8 mouse cellular contexts compared by ENCODE assay signal in genomic region chr4:155010870-155011269, GRCm38 (mm10). TPM values are rescaled to one million over a fixed set of nuclear protein-coding genes. Genes with fewer than 3 reads are reported as not detected.
DNase-seq lines count a peak whose midpoint lies in the region; ATAC-seq lines count a peak whose summit lies in the region.

No protein-coding gene starts in this region.

- H3K27ac ChIP-seq in hindbrain, embryonic 10.5 days, result 0 out of 2 replicates have a peak overlapping the region, but pooled peaks have one; percentile 31
- no peak overlapping the region for H3K27ac ChIP-seq in hindbrain, embryonic 12.5 days
- peak overlapping the region; percentile 49; the same call in 1 of the 2 replicates for H3K27ac ChIP-seq in hindbrain, embryonic 16.5 days (ENCODE audit: low read depth, low read length)
- no peak overlapping the region for H3K27ac ChIP-seq in intestine, embryonic 16.5 days (ENCODE audit: low read length)

- no peak overlapping the region for H3K4me2 ChIP-seq in hindbrain, embryonic 12.5 days (replicated peaks)
- no peak overlapping the region for H3K4me2 ChIP-seq in hindbrain, embryonic 16.5 days (ENCODE audit: low read length)
- no peak overlapping the region for H3K4me2 ChIP-seq in intestine, embryonic 16.5 days (ENCODE audit: low read depth, low read length)

- H3K4me1 ChIP-seq in hindbrain, embryonic 10.5 days (replicated peaks), result peaks cover 40% of the 10 kb centered on the region
- H3K4me1 ChIP-seq in hindbrain, embryonic 12.5 days, result peaks cover 28% of the 10 kb centered on the region
- H3K4me1 ChIP-seq in hindbrain, embryonic 16.5 days (ENCODE audit: control insufficient read depth, insufficient read depth, low read depth, low read length), result peaks cover 16% of the 10 kb centered on the region; the same call in 1 of the 2 replicates
- H3K4me1 ChIP-seq in intestine, embryonic 16.5 days (ENCODE audit: control insufficient read depth, insufficient read depth, low read length), result no peaks in the 10 kb centered on the region

- H3K4me3 ChIP-seq in hindbrain, embryonic 10.5 days, result no peak overlapping the region
- H3K4me3 ChIP-seq in hindbrain, embryonic 12.5 days, result no peak overlapping the region
- H3K4me3 ChIP-seq in hindbrain, embryonic 16.5 days (ENCODE audit: low read length), result no peak overlapping the region
- no peak overlapping the region for H3K4me3 ChIP-seq in intestine, embryonic 16.5 days (ENCODE audit: low read length)

- no peak overlapping the region for H3K9ac ChIP-seq in hindbrain, embryonic 12.5 days
- H3K9ac ChIP-seq in hindbrain, embryonic 16.5 days (ENCODE audit: low read depth, low read length), result no peak overlapping the region
- no peak overlapping the region for H3K9ac ChIP-seq in intestine, embryonic 16.5 days (ENCODE audit: low read depth, low read length)

- H3K27me3 ChIP-seq in hindbrain, embryonic 10.5 days (ENCODE audit: insufficient read depth, poor library complexity, severe bottlenecking), result peaks cover 4% of the 10 kb centered on the region; the same call in 1 of the 2 replicates
- H3K27me3 ChIP-seq in hindbrain, embryonic 12.5 days, result peaks cover 3% of the 10 kb centered on the region; the same call in 1 of the 2 replicates
- no peaks in the 10 kb centered on the region for H3K27me3 ChIP-seq in hindbrain, embryonic 16.5 days (replicated peaks; ENCODE audit: control insufficient read depth, insufficient read depth, low read length)
- H3K27me3 ChIP-seq in intestine, embryonic 16.5 days (replicated peaks; ENCODE audit: control insufficient read depth, insufficient read depth, low read length), result no peaks in the 10 kb centered on the region

- ATAC-seq in hindbrain, embryonic 12.5 days (ENCODE audit: low FRiP score), result no peak
- ATAC-seq in cerebellum, adult (ENCODE audit: insufficient number of reproducible peaks, low FRiP score, low TSS enrichment), result peak; percentile 22; the same call in 1 of the 2 replicates
- ATAC-seq in hindbrain, embryonic 16.5 days, result peak; percentile 62; the same call in 1 of the 2 replicates
- no peak for ATAC-seq in monocyte, adult 5-6 weeks (replicated peaks; ENCODE audit: insufficient number of reproducible peaks, low FRiP score, low TSS enrichment, poor library complexity, severe bottlenecking)
- ATAC-seq in intestine, embryonic 16.5 days, result no peak

- DNase-seq in hindbrain, embryonic 10.5 days (ENCODE audit: low spot score), result no peak
- DNase-seq in Muller cell, postnatal 12 days (ENCODE audit: inconsistent ontology term), result peak; percentile 84
- no peak for DNase-seq in lung, postnatal 10 days

- H3K36me3 ChIP-seq in hindbrain, embryonic 10.5 days, result no peaks in the 10 kb centered on the region
- H3K36me3 ChIP-seq in hindbrain, embryonic 12.5 days, result no peaks in the 10 kb centered on the region
- no peaks in the 10 kb centered on the region for H3K36me3 ChIP-seq in hindbrain, embryonic 16.5 days (ENCODE audit: control insufficient read depth, insufficient read depth, low read length)
- H3K36me3 ChIP-seq in intestine, embryonic 16.5 days (ENCODE audit: control insufficient read depth, insufficient read depth, low read length), result no peaks in the 10 kb centered on the region; the same call in 1 of the 2 replicates

- 84% methylated on average over 5 of the region's 5 CpGs for WGBS in hindbrain, embryonic 10.5 days
- WGBS in hindbrain, embryonic 12.5 days, result 79% methylated on average over 5 of the region's 5 CpGs
- WGBS in hindbrain, embryonic 16.5 days, result 70% methylated on average over 5 of the region's 5 CpGs
- WGBS in intestine, embryonic 16.5 days, result 82% methylated on average over 5 of the region's 5 CpGs

- H3K9me3 ChIP-seq in hindbrain, embryonic 10.5 days, result no peaks in the 10 kb centered on the region
- no peaks in the 10 kb centered on the region for H3K9me3 ChIP-seq in hindbrain, embryonic 12.5 days (replicated peaks)
- H3K9me3 ChIP-seq in hindbrain, embryonic 16.5 days (ENCODE audit: control insufficient read depth, low read length), result no peaks in the 10 kb centered on the region
- H3K9me3 ChIP-seq in intestine, embryonic 16.5 days (ENCODE audit: control insufficient read depth, low read length), result no peaks in the 10 kb centered on the region

RNA-seq across cellular contexts. Expression of gene Plch2, which starts 45.7 kb away (rescaled TPM):
- 2.1 and 2.6 TPM in 2 replicates for polyA plus RNA-seq in hindbrain, embryonic 10.5 days (2016; fragmentation: Nextera tagmentation; extraction: Ambion mirVana)
- 5.0 and 5.5 TPM in 2 replicates for polyA plus RNA-seq in hindbrain, embryonic 12.5 days (2016; fragmentation: Nextera tagmentation; extraction: Ambion mirVana)
- 17.0 and 19.5 TPM in 2 replicates for polyA plus RNA-seq in hindbrain, embryonic 16.5 days (2015; fragmentation: Nextera tagmentation; extraction: Ambion mirVana)
- not detected in 3 replicates for total RNA-seq in monocyte, adult 5-6 weeks (2017)
- polyA plus RNA-seq in intestine, embryonic 16.5 days (2015; fragmentation: Nextera tagmentation; extraction: Ambion mirVana), result 19.8 and 22.9 TPM in 2 replicates

RNA-seq across cellular contexts. Expression of gene Pank4, which starts 46.9 kb away (rescaled TPM):
- 39.9 and 46.5 TPM in 2 replicates for polyA plus RNA-seq in hindbrain, embryonic 10.5 days (2016; fragmentation: Nextera tagmentation; extraction: Ambion mirVana)
- polyA plus RNA-seq in hindbrain, embryonic 12.5 days (2016; fragmentation: Nextera tagmentation; extraction: Ambion mirVana), result 42.5 and 44.5 TPM in 2 replicates
- 37.8 and 39.5 TPM in 2 replicates for polyA plus RNA-seq in hindbrain, embryonic 16.5 days (2015; fragmentation: Nextera tagmentation; extraction: Ambion mirVana)
- total RNA-seq in monocyte, adult 5-6 weeks (2017), result 26.6 to 36.7 TPM (median 30.2 TPM) in 3 replicates
- 32.4 and 34.2 TPM in 2 replicates for polyA plus RNA-seq in intestine, embryonic 16.5 days (2015; fragmentation: Nextera tagmentation; extraction: Ambion mirVana)

RNA-seq across cellular contexts. Expression of gene Hes5, which starts 50.1 kb away (rescaled TPM):
- polyA plus RNA-seq in hindbrain, embryonic 10.5 days (2016; fragmentation: Nextera tagmentation; extraction: Ambion mirVana), result 534 and 601 TPM in 2 replicates
- 293 and 329 TPM in 2 replicates for polyA plus RNA-seq in hindbrain, embryonic 12.5 days (2016; fragmentation: Nextera tagmentation; extraction: Ambion mirVana)
- polyA plus RNA-seq in hindbrain, embryonic 16.5 days (2015; fragmentation: Nextera tagmentation; extraction: Ambion mirVana), result 146 and 167 TPM in 2 replicates
- total RNA-seq in monocyte, adult 5-6 weeks (2017), result not detected in 3 replicates
- polyA plus RNA-seq in intestine, embryonic 16.5 days (2015; fragmentation: Nextera tagmentation; extraction: Ambion mirVana), result 1.3 and 1.4 TPM in 2 replicates

RNA-seq across cellular contexts. Expression of gene Pex10, which starts 55.9 kb away (rescaled TPM):
- 19.9 and 21.4 TPM in 2 replicates for polyA plus RNA-seq in hindbrain, embryonic 10.5 days (2016; fragmentation: Nextera tagmentation; extraction: Ambion mirVana)
- 18.0 and 18.4 TPM in 2 replicates for polyA plus RNA-seq in hindbrain, embryonic 12.5 days (2016; fragmentation: Nextera tagmentation; extraction: Ambion mirVana)
- polyA plus RNA-seq in hindbrain, embryonic 16.5 days (2015; fragmentation: Nextera tagmentation; extraction: Ambion mirVana), result 20.6 and 21.1 TPM in 2 replicates
- 1.6 to 6.2 TPM (median 3.1 TPM) in 3 replicates for total RNA-seq in monocyte, adult 5-6 weeks (2017)
- polyA plus RNA-seq in intestine, embryonic 16.5 days (2015; fragmentation: Nextera tagmentation; extraction: Ambion mirVana), result 28.9 and 30.5 TPM in 2 replicates

Comparison
In these comparisons a context has a peak if more than half of its experiments do, and no peak if none do; other contexts are left out.
1. H3K27ac ChIP-seq: peak in hindbrain, embryonic 10.5 days (single experiment) and hindbrain, embryonic 16.5 days (single experiment); none in hindbrain, embryonic 12.5 days (single experiment) and intestine, embryonic 16.5 days (single experiment).
2. ATAC-seq: peak in cerebellum, adult (single experiment) and hindbrain, embryonic 16.5 days (single experiment); none in hindbrain, embryonic 12.5 days (single experiment), monocyte, adult 5-6 weeks (single experiment) and intestine, embryonic 16.5 days (single experiment).
3. RNA of gene Hes5, which starts 50.1 kb away (polyA plus RNA-seq): 534 to 601 TPM in hindbrain, embryonic 10.5 days, 293 to 329 TPM in hindbrain, embryonic 12.5 days and 146 to 167 TPM in hindbrain, embryonic 16.5 days; 1.3 to 1.4 TPM in intestine, embryonic 16.5 days; every median in the first group is over 10 times any median in the second.